Mouse (Mus musculus): ENCODE measurements around the gene Ttc41. TPM values are rescaled to one million over a fixed set of nuclear protein-coding genes. Genes with fewer than 3 reads are reported as not detected.
A peak's percentile ranks its signal among the peaks of the same experiment; 100 is the strongest.

Ttc41 gene
- polyA plus RNA-seq, 1 experiment from 2014 or later, result 3.3 TPM

DNA sequence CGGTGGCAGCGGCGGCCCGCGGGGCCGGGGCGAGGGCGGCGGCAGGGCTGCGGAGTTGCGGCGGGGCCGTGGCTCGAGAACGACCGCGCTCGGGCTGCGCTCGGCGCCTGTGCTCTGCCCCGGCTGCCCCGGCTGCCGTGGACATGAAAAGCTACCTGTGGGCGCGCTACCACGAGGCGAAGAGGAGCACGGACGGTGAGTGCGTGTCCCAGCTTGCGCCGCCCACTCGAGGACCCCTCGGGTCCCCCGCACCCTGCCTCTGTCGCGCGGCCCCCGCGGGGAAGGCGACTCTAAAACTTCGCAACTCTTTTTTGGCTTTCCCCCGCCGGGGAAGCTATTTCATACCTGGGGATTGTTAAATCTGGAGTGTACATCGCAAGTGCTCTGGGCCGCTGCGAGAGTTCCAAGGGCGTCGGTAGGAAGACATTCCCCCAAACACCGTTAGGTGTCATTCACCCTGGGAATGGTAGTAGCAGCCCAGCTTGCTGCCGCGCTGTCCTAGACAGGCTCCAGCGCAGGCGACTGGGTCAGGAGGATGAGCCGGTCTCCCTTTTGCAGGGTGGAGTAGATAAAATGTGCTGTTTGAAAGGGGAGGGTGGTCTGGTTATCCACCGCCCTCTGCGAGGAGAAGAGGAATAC lies 73.6 kb downstream of the Ttc41 start:
- H3K36me3 ChIP-seq, result no peaks in the 10 kb centered on the region
- H3K4me3 ChIP-seq, result peak overlapping the region; percentile 61
- no peaks in the 10 kb centered on the region for H3K9me3 ChIP-seq (replicated peaks)
- peaks cover 40% of the 10 kb centered on the region for H3K4me1 ChIP-seq
- H3K27ac ChIP-seq (replicated peaks), result peak overlapping the region; percentile 88
- DNase-seq (ENCODE audit: low spot score), result peak; percentile 41
- peaks cover 36% of the 10 kb centered on the region for H3K27me3 ChIP-seq (ENCODE audit: low read depth, poor library complexity, severe bottlenecking)
- WGBS, result under 1% methylated on average over 58 of the region's 58 CpGs

DNA sequence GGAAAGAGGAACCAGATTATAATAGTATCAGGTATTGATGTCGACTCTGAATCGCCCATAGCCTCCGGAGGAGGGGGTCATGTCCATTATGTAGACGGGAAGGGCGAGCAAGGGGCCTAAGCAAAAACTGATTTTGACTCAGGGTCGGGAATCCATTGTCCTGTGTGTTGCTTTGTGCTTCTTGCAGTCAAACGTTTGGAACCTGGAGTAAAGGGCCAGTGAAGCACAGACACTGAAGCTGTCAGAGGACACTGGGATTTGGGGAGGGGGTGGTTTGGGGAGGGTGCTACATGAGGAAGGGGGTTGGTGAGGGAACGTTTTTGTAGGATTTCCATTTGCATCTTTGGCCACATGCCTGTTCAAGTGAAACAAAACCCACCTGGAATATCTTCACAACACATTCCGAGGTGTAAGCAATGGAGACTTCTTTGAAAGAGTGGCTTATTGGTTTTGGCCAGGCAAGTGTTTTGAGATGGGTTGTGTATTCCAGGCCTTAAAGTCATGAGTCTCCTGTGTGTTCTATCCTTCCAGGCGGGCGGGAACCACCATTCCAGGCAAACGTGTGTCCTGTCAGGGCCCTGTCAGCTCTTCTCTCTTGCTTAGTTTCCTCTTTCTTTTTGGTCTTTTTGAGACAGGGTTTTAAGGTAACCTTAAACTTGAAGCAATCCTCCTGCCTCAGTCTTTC lies 74.3 kb downstream of the Ttc41 start:
- peak overlapping the region; percentile 61 for H3K4me3 ChIP-seq
- no peaks in the 10 kb centered on the region for H3K9me3 ChIP-seq (replicated peaks)
- 16% methylated on average over 12 of the region's 12 CpGs for WGBS
- H3K27ac ChIP-seq (replicated peaks), result no peak overlapping the region
- H3K36me3 ChIP-seq, result no peaks in the 10 kb centered on the region
- DNase-seq (ENCODE audit: low spot score), result no peak
- peaks cover 40% of the 10 kb centered on the region for H3K4me1 ChIP-seq
- H3K27me3 ChIP-seq (ENCODE audit: low read depth, poor library complexity, severe bottlenecking), result peaks cover 36% of the 10 kb centered on the region

DNA sequence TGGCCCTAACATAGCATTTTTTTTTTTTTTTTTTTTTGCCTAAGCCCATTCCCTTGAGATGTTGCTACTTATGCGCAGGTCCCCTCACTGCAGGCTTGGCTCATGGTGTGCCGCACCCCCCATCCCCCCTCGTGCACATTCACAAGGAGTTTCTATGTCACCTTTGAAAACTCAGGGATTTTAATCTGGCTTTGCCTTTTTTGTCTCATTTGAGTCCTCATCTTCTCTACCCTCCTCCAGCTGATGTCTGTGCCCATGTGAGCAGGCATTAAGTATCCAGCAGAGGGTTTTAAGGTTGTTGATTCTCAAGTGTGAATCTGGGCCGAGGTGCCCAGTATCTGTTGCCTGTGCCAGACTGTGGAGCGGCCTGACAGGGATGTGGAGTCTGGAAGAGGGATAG lies 76.0 kb downstream of the Ttc41 start:
- no peak for DNase-seq (ENCODE audit: low spot score)
- WGBS, result 24% methylated on average over 5 of the region's 5 CpGs
- Histone ChIP-seq H3K27me3 (ENCODE audit: low read depth, poor library complexity, severe bottlenecking) (peaks cover 32% of the 10 kb centered on the region), H3K4me3 (no peak overlapping the region), H3K9me3 (replicated peaks) (no peaks in the 10 kb centered on the region), H3K36me3 (no peaks in the 10 kb centered on the region), H3K27ac (replicated peaks) (no peak overlapping the region), H3K4me1 (peaks cover 40% of the 10 kb centered on the region)

DNA sequence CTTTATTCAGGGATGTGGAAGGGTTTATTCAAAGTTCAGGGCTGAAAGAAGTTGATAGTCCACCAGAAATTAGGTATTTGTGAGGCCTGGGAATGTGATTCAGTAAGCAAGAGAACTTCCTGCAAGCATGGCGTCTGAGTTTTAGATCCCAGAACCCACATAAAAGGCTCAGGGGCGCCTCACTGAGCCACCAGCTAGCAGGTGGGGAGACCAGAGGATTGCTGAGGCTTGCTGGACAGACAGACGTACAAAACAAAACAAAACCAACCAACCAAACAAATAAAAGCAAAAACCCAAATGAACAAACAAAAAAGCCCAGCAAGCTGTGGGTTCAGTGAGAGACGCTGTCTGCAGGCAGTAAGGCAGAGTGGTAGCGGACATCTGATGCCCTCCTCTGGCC lies 77.0 kb downstream of the Ttc41 start:
- Histone ChIP-seq H3K4me3 (no peak overlapping the region), H3K9me3 (replicated peaks) (no peaks in the 10 kb centered on the region), H3K27ac (replicated peaks) (peak overlapping the region; percentile 28; the same call in 1 of the 2 replicates), H3K4me1 (peaks cover 39% of the 10 kb centered on the region), H3K27me3 (ENCODE audit: low read depth, poor library complexity, severe bottlenecking) (peaks cover 26% of the 10 kb centered on the region), H3K36me3 (no peaks in the 10 kb centered on the region)
- WGBS, result 46% methylated on average over 5 of the region's 5 CpGs
- DNase-seq (ENCODE audit: low spot score), result no peak

DNA sequence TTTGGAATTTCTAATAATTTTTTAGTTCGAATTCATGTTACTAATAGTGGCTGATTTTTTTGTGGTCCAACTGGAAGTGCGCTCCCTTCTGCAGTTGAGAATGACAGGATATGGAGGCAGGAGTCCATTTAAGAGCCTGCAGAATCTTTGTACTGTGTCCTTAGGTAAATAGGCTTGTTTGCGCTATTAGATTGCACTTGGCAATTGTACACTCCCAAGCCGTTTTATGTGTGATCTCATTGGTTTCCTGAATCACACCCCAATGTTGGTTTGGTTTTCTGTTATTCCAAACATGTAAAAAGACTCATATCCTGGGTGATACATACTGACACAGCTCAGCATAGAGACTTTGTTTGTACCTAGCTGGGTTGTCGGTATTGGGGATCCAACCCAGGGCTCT lies 78.0 kb downstream of the Ttc41 start:
- Histone ChIP-seq H3K27me3 (ENCODE audit: low read depth, poor library complexity, severe bottlenecking) (peaks cover 21% of the 10 kb centered on the region), H3K27ac (replicated peaks) (no peak overlapping the region), H3K4me1 (peaks cover 31% of the 10 kb centered on the region), H3K4me3 (no peak overlapping the region), H3K36me3 (no peaks in the 10 kb centered on the region), H3K9me3 (replicated peaks) (no peaks in the 10 kb centered on the region)
- DNase-seq (ENCODE audit: low spot score), result no peak
- WGBS, result 91% methylated on average over 5 of the region's 5 CpGs

DNA sequence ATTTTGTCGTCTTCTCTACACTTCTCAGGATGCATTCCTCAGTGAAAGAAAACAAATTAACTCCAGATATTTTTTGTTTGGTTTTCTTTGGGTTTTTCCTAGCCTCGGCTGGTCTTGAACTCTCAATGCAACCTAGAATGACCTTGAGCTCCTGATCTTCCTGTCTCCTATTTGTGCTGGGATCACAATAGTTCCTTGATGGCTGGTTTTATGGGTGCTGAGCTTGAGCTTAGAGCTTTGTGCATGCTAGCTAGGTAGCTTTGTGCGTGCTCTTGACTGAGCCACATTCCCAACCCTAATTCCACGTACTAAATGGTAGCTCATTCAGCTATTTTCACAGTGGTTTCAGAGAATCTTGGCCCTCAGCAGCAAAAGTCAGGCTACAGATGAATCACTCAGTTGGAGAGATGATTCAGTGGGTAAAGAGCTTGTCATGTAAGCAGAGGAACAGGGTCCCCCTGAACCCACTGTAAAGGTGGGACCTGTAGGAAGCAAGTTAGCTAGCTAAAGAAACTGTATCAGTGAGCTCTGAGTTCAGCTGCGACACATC lies 78.6 kb downstream of the Ttc41 start:
- peaks cover 28% of the 10 kb centered on the region for H3K4me1 ChIP-seq
- H3K36me3 ChIP-seq, result no peaks in the 10 kb centered on the region
- peaks cover 21% of the 10 kb centered on the region for H3K27me3 ChIP-seq (ENCODE audit: low read depth, poor library complexity, severe bottlenecking)
- H3K27ac ChIP-seq (replicated peaks), result no peak overlapping the region
- no peaks in the 10 kb centered on the region for H3K9me3 ChIP-seq (replicated peaks)
- 86% methylated on average over 5 of the region's 5 CpGs for WGBS
- no peak overlapping the region for H3K4me3 ChIP-seq
- no peak for DNase-seq (ENCODE audit: low spot score)

DNA sequence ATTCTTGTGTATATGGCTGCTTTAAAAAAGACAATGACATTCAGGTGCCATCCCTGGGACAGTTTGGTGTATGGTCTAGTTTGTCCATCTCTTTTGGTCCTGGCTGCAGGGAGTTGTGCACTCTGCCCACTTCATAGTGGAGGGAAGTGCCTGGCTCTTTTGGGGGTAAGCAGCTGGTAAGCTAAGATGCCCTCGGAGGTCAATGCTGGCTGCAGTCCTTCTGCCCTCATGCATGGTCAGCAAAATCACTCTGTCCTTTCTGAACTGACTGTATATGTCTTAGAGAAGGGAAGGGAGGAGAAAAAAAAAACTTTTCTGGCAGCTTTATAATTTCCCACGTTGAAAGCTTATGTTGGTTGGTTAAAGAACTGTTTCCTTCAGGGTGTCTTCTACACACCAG lies 79.8 kb downstream of the Ttc41 start:
- no peak overlapping the region for H3K4me3 ChIP-seq
- no peaks in the 10 kb centered on the region for H3K9me3 ChIP-seq (replicated peaks)
- peaks cover 11% of the 10 kb centered on the region for H3K27me3 ChIP-seq (ENCODE audit: low read depth, poor library complexity, severe bottlenecking)
- H3K36me3 ChIP-seq, result no peaks in the 10 kb centered on the region
- 78% methylated on average over 2 of the region's 2 CpGs for WGBS
- no peak for DNase-seq (ENCODE audit: low spot score)
- no peak overlapping the region for H3K27ac ChIP-seq (replicated peaks)
- H3K4me1 ChIP-seq, result peaks cover 17% of the 10 kb centered on the region

DNA sequence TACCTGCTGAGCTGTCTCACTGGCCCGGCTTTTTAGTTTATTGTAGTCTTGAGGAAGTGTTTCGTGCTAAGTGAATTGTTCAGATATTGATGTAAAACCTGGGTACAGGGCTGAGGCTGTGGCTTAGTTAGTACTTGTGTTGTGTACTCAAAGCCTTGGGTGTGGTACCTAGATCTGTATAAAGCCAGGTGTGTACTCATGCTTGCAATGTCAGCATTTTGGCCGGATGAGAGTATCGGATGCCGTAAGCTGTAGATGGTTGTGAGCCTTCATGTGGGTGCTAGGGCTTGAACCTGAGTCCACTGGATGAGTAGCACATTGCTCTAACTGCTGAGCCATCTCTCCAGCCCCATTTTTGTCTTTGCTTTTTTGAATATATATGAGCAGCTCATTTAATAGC lies 80.5 kb downstream of the Ttc41 start:
- 94% methylated on average over 5 of the region's 5 CpGs for WGBS
- no peak for DNase-seq (ENCODE audit: low spot score)
- no peak overlapping the region for H3K4me3 ChIP-seq

DNA sequence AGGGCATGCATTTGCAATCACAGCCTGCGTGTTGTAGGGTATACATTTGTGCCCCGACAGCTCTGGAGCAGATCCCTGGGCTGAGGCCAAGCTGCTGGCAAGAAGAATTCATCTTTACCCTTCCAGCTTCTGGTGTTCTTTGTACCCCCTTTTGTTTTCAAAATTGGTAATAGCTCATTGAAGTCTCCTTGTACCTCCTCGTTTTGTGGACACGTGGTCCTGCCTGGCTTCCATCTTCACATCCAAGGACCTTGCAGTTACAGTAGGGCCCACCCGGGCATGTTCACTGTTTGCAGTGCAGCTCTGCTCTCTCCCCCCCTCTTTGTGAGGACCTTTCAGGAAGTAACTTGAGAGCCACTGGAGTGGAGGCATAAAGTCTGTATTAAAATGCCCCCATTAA lies 82.6 kb downstream of the Ttc41 start:
- DNase-seq (ENCODE audit: low spot score), result no peak
- no peaks in the 10 kb centered on the region for H3K9me3 ChIP-seq (replicated peaks)
- no peak overlapping the region for H3K27ac ChIP-seq (replicated peaks)
- 68% methylated on average over 5 of the region's 5 CpGs for WGBS
- no peaks in the 10 kb centered on the region for H3K36me3 ChIP-seq
- H3K27me3 ChIP-seq (ENCODE audit: low read depth, poor library complexity, severe bottlenecking), result no peaks in the 10 kb centered on the region
- H3K4me1 ChIP-seq, result no peaks in the 10 kb centered on the region; the same call in 1 of the 2 replicates
- no peak overlapping the region for H3K4me3 ChIP-seq

More for the DNA sequence above, 80.5 kb downstream of the Ttc41 start:
- H3K36me3 ChIP-seq, result no peaks in the 10 kb centered on the region
- H3K4me1 ChIP-seq, result peaks cover 17% of the 10 kb centered on the region
- H3K9me3 ChIP-seq (replicated peaks), result no peaks in the 10 kb centered on the region
- H3K27ac ChIP-seq (replicated peaks), result no peak overlapping the region
- H3K27me3 ChIP-seq (ENCODE audit: low read depth, poor library complexity, severe bottlenecking), result peaks cover 4% of the 10 kb centered on the region

DNA sequence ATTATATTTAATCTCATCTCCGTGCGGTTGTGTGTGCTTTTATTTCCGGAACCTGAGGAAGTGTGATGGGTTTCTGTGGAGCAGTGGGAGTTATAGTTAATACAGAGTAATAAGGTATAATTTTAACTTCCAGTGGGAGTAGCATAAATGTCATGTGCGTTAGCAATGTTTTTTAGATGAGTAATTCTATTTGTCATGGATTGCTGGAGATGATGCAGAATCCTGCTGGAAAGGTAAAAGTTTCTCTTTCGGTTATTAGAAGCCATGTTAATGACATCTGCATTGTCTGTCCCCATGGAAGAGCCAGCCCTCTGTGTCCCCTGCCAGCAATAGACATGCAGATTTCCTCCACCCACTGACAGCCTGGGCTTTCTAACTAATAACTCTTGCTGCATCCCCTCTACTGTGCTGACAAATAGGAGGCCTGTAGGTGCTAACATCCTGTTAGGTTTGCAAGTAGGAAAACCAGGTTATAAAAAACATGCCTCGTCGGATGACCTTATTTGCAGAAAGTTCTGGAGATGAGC lies 83.6 kb downstream of the Ttc41 start:
- no peaks in the 10 kb centered on the region for H3K9me3 ChIP-seq (replicated peaks)
- no peaks in the 10 kb centered on the region for H3K36me3 ChIP-seq
- peaks cover 5% of the 10 kb centered on the region; the same call in 1 of the 2 replicates for H3K4me1 ChIP-seq
- no peaks in the 10 kb centered on the region for H3K27me3 ChIP-seq (ENCODE audit: low read depth, poor library complexity, severe bottlenecking)
- no peak overlapping the region for H3K4me3 ChIP-seq
- WGBS, result 84% methylated on average over 7 of the region's 7 CpGs
- no peak for DNase-seq (ENCODE audit: low spot score)
- H3K27ac ChIP-seq (replicated peaks), result no peak overlapping the region

DNA sequence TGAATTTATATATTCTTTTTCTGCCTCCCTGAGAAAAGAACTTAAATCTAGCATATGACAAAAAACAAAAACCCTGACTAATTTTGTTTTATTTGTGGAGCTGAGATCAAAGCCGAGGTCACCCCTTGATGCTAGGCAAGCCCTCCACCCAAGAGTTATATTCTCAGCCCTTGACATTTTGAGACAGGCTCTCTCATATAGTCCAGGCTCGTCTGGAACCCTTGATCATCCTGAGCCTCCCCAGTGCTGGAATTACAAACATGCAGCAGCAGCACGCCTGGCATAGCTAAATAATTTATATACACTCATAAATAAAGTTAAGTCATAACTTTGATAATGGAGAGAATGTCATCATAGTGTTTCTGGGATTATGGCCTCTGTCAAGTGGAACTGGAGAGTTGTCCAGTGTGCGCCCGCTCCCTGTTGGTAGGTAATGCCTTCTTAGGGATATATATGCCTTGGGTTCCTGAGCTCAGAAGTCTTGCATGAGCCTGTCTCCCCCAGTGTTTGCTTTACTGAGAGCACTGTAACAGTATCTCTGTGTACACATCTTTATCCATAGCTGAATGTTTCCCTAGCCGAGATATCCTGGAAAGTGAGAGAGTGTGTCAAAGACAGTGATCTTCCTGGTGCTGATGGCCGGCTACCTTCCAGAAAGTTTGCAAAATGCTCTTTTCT lies 86.0 kb downstream of the Ttc41 start:
- Histone ChIP-seq H3K9me3 (replicated peaks) (no peaks in the 10 kb centered on the region), H3K4me3 (no peak overlapping the region), H3K27me3 (ENCODE audit: low read depth, poor library complexity, severe bottlenecking) (no peaks in the 10 kb centered on the region), H3K36me3 (no peaks in the 10 kb centered on the region), H3K27ac (replicated peaks) (no peak overlapping the region), H3K4me1 (peaks cover 5% of the 10 kb centered on the region; the same call in 1 of the 2 replicates)
- DNase-seq (ENCODE audit: low spot score), result no peak
- 83% methylated on average over 7 of the region's 7 CpGs for WGBS

DNA sequence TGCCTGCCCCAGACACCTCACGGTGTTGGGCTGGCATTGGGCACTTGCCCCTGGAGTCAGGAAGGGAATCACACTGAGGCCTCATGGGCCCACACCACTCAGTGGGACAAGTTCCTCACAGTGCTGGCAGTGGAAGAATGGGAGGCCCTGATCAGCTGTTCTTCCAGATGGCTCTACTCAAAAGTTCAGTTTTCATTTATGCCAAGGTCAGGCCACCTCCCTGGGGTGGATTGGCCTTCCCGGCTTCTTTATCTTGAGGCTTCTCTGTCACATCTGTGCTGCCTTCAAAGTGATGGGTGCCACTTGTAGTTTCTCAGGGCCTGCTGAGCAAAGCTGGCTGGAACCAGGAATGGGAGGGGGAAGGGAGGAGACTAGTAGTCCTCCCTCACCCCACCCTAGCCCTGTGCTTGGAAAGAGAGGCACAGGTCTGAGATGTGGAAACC lies 87.9 kb downstream of the Ttc41 start:
- WGBS, result 78% methylated on average over 2 of the region's 2 CpGs
- no peak for DNase-seq (ENCODE audit: low spot score)
- Histone ChIP-seq H3K36me3 (no peaks in the 10 kb centered on the region), H3K27ac (replicated peaks) (no peak overlapping the region), H3K27me3 (ENCODE audit: low read depth, poor library complexity, severe bottlenecking) (no peaks in the 10 kb centered on the region), H3K4me3 (no peak overlapping the region), H3K9me3 (replicated peaks) (no peaks in the 10 kb centered on the region), H3K4me1 (peaks cover 5% of the 10 kb centered on the region; the same call in 1 of the 2 replicates)
